Mouse (Mus musculus): ENCODE data around the gene Crlf2.

GRCm38 (mm10) chr5:109555676-109556571 is 2.9 kb downstream of the Crlf2 start:
- TF ChIP-seq POLR2A (IDR thresholded peaks at IDR 0.05; ENCODE audit: insufficient read depth, low read depth, low read length): no peak
- no peak for TF ChIP-seq CTCF (IDR thresholded peaks at IDR 0.05)
- no peak for TF ChIP-seq EP300 (IDR thresholded peaks at IDR 0.05; ENCODE audit: insufficient read depth, low read depth, low read length)
